Mouse (Mus musculus) midbrain, embryonic 13.5 days (tissue): ENCODE measurements around the gene Pnmt. TPM values are rescaled to one million over a fixed set of nuclear protein-coding genes. Genes with fewer than 3 reads are reported as not detected.
A peak's percentile ranks its signal among the peaks of the same experiment; 100 is the strongest.

ENCODE experiments used
- ATAC-seq: fragments of 200-750 bp; cut with Nextera tagmentation; 2 replicates; pipeline ENCODE4 v1.8.0; 2017; ENCODE audit warnings: mild to moderate bottlenecking, moderate TSS enrichment, moderate library complexity
- H3K27ac ChIP-seq: fragments of 300-500 bp; sonication (generic); 2 replicates; pipeline ENCODE4 v1.5.1; 2015; ENCODE audit warnings: inconsistent platforms, mild to moderate bottlenecking, moderate library complexity
- H3K27me3 ChIP-seq: fragments of 300-500 bp; sonication (generic); 2 replicates; pipeline ENCODE4 v1.6.1; 2015; ENCODE audit warnings: mild to moderate bottlenecking, inconsistent platforms
- H3K36me3 ChIP-seq: fragments of 300-500 bp; sonication (generic); 2 replicates; pipeline ENCODE4 v1.6.1; 2015; ENCODE audit warnings: mild to moderate bottlenecking, inconsistent platforms
- H3K4me1 ChIP-seq: fragments of 300-500 bp; sonication (generic); replicated peaks from 2 replicates; pipeline ENCODE4 v1.6.1; 2015; ENCODE audit warnings: inconsistent platforms
- H3K4me2 ChIP-seq: fragments of 300-500 bp; sonication (generic); replicated peaks from 2 replicates; pipeline ENCODE4 v1.6.1; 2015; ENCODE audit warnings: moderate library complexity, mild to moderate bottlenecking, inconsistent platforms
- H3K4me3 ChIP-seq: fragments of 300-500 bp; sonication (generic); replicated peaks from 2 replicates; pipeline ENCODE4 v1.5.1; 2015; ENCODE audit warnings: mild to moderate bottlenecking, inconsistent platforms
- H3K9ac ChIP-seq: fragments of 300-500 bp; sonication (generic); replicated peaks from 2 replicates; pipeline ENCODE4 v1.6.1; 2015; ENCODE audit warnings: mild to moderate bottlenecking, inconsistent platforms
- H3K9me3 ChIP-seq: fragments of 300-500 bp; sonication (generic); 2 replicates; pipeline ENCODE4 v1.6.1; 2016; ENCODE audit warnings: mild to moderate bottlenecking, inconsistent platforms
- WGBS: fragments of 180-500 bp; shearing (Covaris S2); methylation state at CpG from one replicate; pipeline ENCODE4 v1.1.7; 2015; 5-methylcytosine and 5-hydroxymethylcytosine counted together
- polyA plus RNA-seq: library from polyadenylated mRNA; unstranded; fragments of >200 nt; fragmentation: Nextera tagmentation; extraction: Ambion mirVana; gene quantifications from 2 replicates; pipeline ENCODE4 v1.2.1, GENCODE M21; 2015

Pnmt gene
- polyA plus RNA-seq, 1 experiment from 2014 or later = 0.23 TPM

GRCm38 (mm10) chr11:98360866-98361521 is 25.3 kb upstream of the Pnmt start:
- Histone ChIP-seq H3K36me3 (no peaks in the 10 kb centered on the region), H3K27ac (peak overlapping the region; percentile 57), H3K4me3 (no peak overlapping the region), H3K4me2 (no peak overlapping the region; the same call in 1 of the 2 replicates), H3K9me3 (no peaks in the 10 kb centered on the region), H3K4me1 (peaks cover 42% of the 10 kb centered on the region), H3K27me3 (0 out of 2 replicates have a peak, but pooled peaks cover 3% of the 10 kb centered on the region), H3K9ac (peak overlapping the region; percentile 37; the same call in 1 of the 2 replicates)
- ATAC-seq = no peak
- 25% methylated on average over 9 of the region's 9 CpGs for WGBS

GRCm38 (mm10) chr11:98363817-98364216 is 22.4 kb upstream of the Pnmt start:
- no peak overlapping the region for H3K27ac ChIP-seq
- no peak overlapping the region for H3K4me3 ChIP-seq
- no peak overlapping the region for H3K9ac ChIP-seq
- no peak for ATAC-seq
- H3K4me2 ChIP-seq = no peak overlapping the region
- H3K27me3 ChIP-seq = no peaks in the 10 kb centered on the region
- 95% methylated on average over 5 of the region's 5 CpGs for WGBS
- no peaks in the 10 kb centered on the region for H3K9me3 ChIP-seq
- H3K36me3 ChIP-seq = no peaks in the 10 kb centered on the region
- H3K4me1 ChIP-seq = peaks cover 31% of the 10 kb centered on the region

GRCm38 (mm10) chr11:98364410-98364809 is 21.8 kb upstream of the Pnmt start:
- H3K27ac ChIP-seq = no peak overlapping the region
- peaks cover 25% of the 10 kb centered on the region for H3K4me1 ChIP-seq
- no peak overlapping the region for H3K4me3 ChIP-seq
- H3K9me3 ChIP-seq = no peaks in the 10 kb centered on the region
- H3K27me3 ChIP-seq = no peaks in the 10 kb centered on the region
- ATAC-seq = no peak
- no peak overlapping the region for H3K9ac ChIP-seq
- H3K4me2 ChIP-seq = no peak overlapping the region
- H3K36me3 ChIP-seq = no peaks in the 10 kb centered on the region
- WGBS = 93% methylated on average over 5 of the region's 5 CpGs

- peaks cover 22% of the 10 kb centered on the region for H3K4me1 ChIP-seq
- no peak overlapping the region for H3K9ac ChIP-seq
- H3K36me3 ChIP-seq = no peaks in the 10 kb centered on the region
- no peak overlapping the region for H3K27ac ChIP-seq
- WGBS = 81% methylated on average over 10 of the region's 10 CpGs
- no peaks in the 10 kb centered on the region for H3K27me3 ChIP-seq
- ATAC-seq = no peak
- no peaks in the 10 kb centered on the region for H3K9me3 ChIP-seq
- H3K4me2 ChIP-seq = no peak overlapping the region
- no peak overlapping the region for H3K4me3 ChIP-seq
Observed at GRCm38 (mm10) chr11:98366290-98366689, 20.0 kb upstream of the Pnmt start.

- no peaks in the 10 kb centered on the region for H3K36me3 ChIP-seq
- ATAC-seq = no peak
- H3K4me1 ChIP-seq = peaks cover 26% of the 10 kb centered on the region
- no peaks in the 10 kb centered on the region for H3K27me3 ChIP-seq
- H3K4me3 ChIP-seq = no peak overlapping the region
- H3K27ac ChIP-seq = no peak overlapping the region
- H3K4me2 ChIP-seq = no peak overlapping the region
- no peaks in the 10 kb centered on the region for H3K9me3 ChIP-seq
- H3K9ac ChIP-seq = no peak overlapping the region
- 80% methylated on average over 10 of the region's 10 CpGs for WGBS
Observed at GRCm38 (mm10) chr11:98367171-98367862, 18.9 kb upstream of the Pnmt start.

- no peaks in the 10 kb centered on the region for H3K27me3 ChIP-seq
- H3K4me3 ChIP-seq = no peak overlapping the region
- H3K4me2 ChIP-seq = no peak overlapping the region
- no peaks in the 10 kb centered on the region for H3K9me3 ChIP-seq
- H3K36me3 ChIP-seq = no peaks in the 10 kb centered on the region
- 84% methylated on average over 7 of the region's 7 CpGs for WGBS
- ATAC-seq = no peak
- peaks cover 29% of the 10 kb centered on the region for H3K4me1 ChIP-seq
- no peak overlapping the region for H3K27ac ChIP-seq
- H3K9ac ChIP-seq = no peak overlapping the region
Observed at GRCm38 (mm10) chr11:98367863-98368186, 18.4 kb upstream of the Pnmt start.

- H3K9me3 ChIP-seq = no peaks in the 10 kb centered on the region
- H3K9ac ChIP-seq = no peak overlapping the region
- no peaks in the 10 kb centered on the region for H3K27me3 ChIP-seq
- peaks cover 29% of the 10 kb centered on the region for H3K4me1 ChIP-seq
- H3K27ac ChIP-seq = no peak overlapping the region
- no peak overlapping the region for H3K4me2 ChIP-seq
- H3K4me3 ChIP-seq = no peak overlapping the region
- no peak for ATAC-seq
- peaks cover 2% of the 10 kb centered on the region; the same call in 1 of the 2 replicates for H3K36me3 ChIP-seq
- WGBS = 90% methylated on average over 6 of the region's 6 CpGs
Observed at GRCm38 (mm10) chr11:98369337-98369736, 16.9 kb upstream of the Pnmt start.

GRCm38 (mm10) chr11:98370588-98370987 is 15.7 kb upstream of the Pnmt start:
- H3K36me3 ChIP-seq = peaks cover 15% of the 10 kb centered on the region
- 80% methylated on average over 2 of the region's 2 CpGs for WGBS
- ATAC-seq = no peak
- no peaks in the 10 kb centered on the region for H3K9me3 ChIP-seq
- no peak overlapping the region for H3K9ac ChIP-seq
- H3K4me3 ChIP-seq = no peak overlapping the region
- H3K27ac ChIP-seq = 0 out of 2 replicates have a peak overlapping the region, but pooled peaks have one; percentile 77
- H3K27me3 ChIP-seq = no peaks in the 10 kb centered on the region
- peaks cover 29% of the 10 kb centered on the region for H3K4me1 ChIP-seq
- no peak overlapping the region for H3K4me2 ChIP-seq

- peak overlapping the region; percentile 49 for H3K9ac ChIP-seq
- H3K4me3 ChIP-seq = peak overlapping the region; percentile 22
- H3K27ac ChIP-seq = peak overlapping the region; percentile 77
- ATAC-seq = peak; percentile 84
- H3K36me3 ChIP-seq = peaks cover 26% of the 10 kb centered on the region
- WGBS = 16% methylated on average over 8 of the region's 10 CpGs
- peak overlapping the region; percentile 43 for H3K4me2 ChIP-seq
- peaks cover 29% of the 10 kb centered on the region for H3K4me1 ChIP-seq
- H3K9me3 ChIP-seq = no peaks in the 10 kb centered on the region
- no peaks in the 10 kb centered on the region for H3K27me3 ChIP-seq
Observed at GRCm38 (mm10) chr11:98371556-98372240, 14.6 kb upstream of the Pnmt start.

GRCm38 (mm10) chr11:98372406-98372805 is 13.8 kb upstream of the Pnmt start:
- peak; percentile 7; the same call in 1 of the 2 replicates for ATAC-seq
- peak overlapping the region; percentile 43 for H3K4me2 ChIP-seq
- H3K27ac ChIP-seq = peak overlapping the region; percentile 77; the same call in 1 of the 2 replicates
- peak overlapping the region; percentile 22; the same call in 1 of the 2 replicates for H3K4me3 ChIP-seq
- H3K9me3 ChIP-seq = no peaks in the 10 kb centered on the region
- H3K27me3 ChIP-seq = no peaks in the 10 kb centered on the region
- H3K36me3 ChIP-seq = peaks cover 33% of the 10 kb centered on the region
- H3K9ac ChIP-seq = 0 out of 2 replicates have a peak overlapping the region, but pooled peaks have one; percentile 19
- peaks cover 29% of the 10 kb centered on the region for H3K4me1 ChIP-seq
- WGBS = 0% methylated on average over 2 of the region's 2 CpGs

GRCm38 (mm10) chr11:98373244-98373643 is 13.0 kb upstream of the Pnmt start:
- Histone ChIP-seq H3K4me1 (peaks cover 29% of the 10 kb centered on the region), H3K4me2 (no peak overlapping the region), H3K27me3 (no peaks in the 10 kb centered on the region), H3K9ac (no peak overlapping the region), H3K9me3 (no peaks in the 10 kb centered on the region), H3K36me3 (peaks cover 41% of the 10 kb centered on the region), H3K27ac (no peak overlapping the region), H3K4me3 (no peak overlapping the region)
- WGBS = 91% methylated on average over 6 of the region's 6 CpGs
- no peak for ATAC-seq

GRCm38 (mm10) chr11:98374266-98374665 is 12.0 kb upstream of the Pnmt start:
- Histone ChIP-seq H3K27me3 (no peaks in the 10 kb centered on the region), H3K4me1 (peaks cover 29% of the 10 kb centered on the region), H3K27ac (no peak overlapping the region), H3K9me3 (no peaks in the 10 kb centered on the region), H3K4me3 (no peak overlapping the region), H3K4me2 (no peak overlapping the region), H3K9ac (0 out of 2 replicates have a peak overlapping the region, but pooled peaks have one; percentile 17), H3K36me3 (peaks cover 51% of the 10 kb centered on the region)
- ATAC-seq = no peak
- WGBS = 85% methylated on average over 8 of the region's 8 CpGs
